ENCODE assay signal across 25 mouse cellular contexts in the genomic region with DNA sequence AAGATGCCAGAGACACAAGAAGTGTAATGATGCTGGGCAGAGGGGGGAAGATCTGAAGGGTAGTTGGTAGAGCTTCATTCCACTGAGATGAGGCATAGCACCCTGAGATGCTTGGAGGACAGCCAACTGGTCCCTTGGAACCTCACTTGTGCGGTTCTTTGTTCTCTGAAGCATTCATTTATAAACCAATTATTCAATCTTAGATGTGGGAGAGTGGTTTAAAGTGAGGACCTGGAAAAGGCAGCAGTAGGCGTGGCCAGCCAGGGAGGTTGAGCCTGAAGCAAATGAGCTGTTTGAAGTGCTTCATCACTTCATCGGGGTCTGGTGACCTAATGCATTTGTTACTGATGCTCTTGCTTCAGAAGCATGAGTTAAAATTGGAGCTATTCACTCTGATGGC. TPM values are rescaled to one million over a fixed set of nuclear protein-coding genes. Genes with fewer than 3 reads are reported as not detected.
DNase-seq lines count a peak whose midpoint lies in the region; ATAC-seq and TF ChIP-seq lines count a peak whose summit lies in the region.
"Had no signal": no experiment of that assay in that cellular context is flagged by ENCODE, and none has a peak within 500 bp of the region (broad histone marks: within the 10 kb centered on the region; RNA-seq: fewer than 3 reads in every experiment).

No protein-coding gene starts in this region.

- H3K4me1 ChIP-seq in embryonic facial prominence, embryonic 14.5 days (ENCODE audit: control insufficient read depth, insufficient read depth, low read length) = no peaks in the 10 kb centered on the region
- H3K4me1 ChIP-seq in embryonic facial prominence, embryonic 10.5 days = no peaks in the 10 kb centered on the region
- peaks cover 9% of the 10 kb centered on the region for H3K4me1 ChIP-seq in spleen, adult 2 months (ENCODE audit: control insufficient read depth, insufficient read depth, insufficient read length)
- H3K4me1 ChIP-seq in stomach, postnatal 0 days (replicated peaks; ENCODE audit: control insufficient read depth, insufficient read depth) = no peaks in the 10 kb centered on the region; the same call in 1 of the 2 replicates
- H3K4me1 ChIP-seq in hindbrain, embryonic 13.5 days (replicated peaks) = no peaks in the 10 kb centered on the region
- H3K4me1 ChIP-seq: embryonic facial prominence, embryonic 12.5 days; heart, embryonic 10.5 days; hindbrain, embryonic 15.5 days; limb, embryonic 15.5 days had no signal

- H3K4me2 ChIP-seq in embryonic facial prominence, embryonic 14.5 days (ENCODE audit: low read depth, low read length) = no peak overlapping the region
- H3K4me2 ChIP-seq in stomach, postnatal 0 days (replicated peaks; ENCODE audit: low read depth) = no peak overlapping the region
- no peak overlapping the region for H3K4me2 ChIP-seq in hindbrain, embryonic 13.5 days
- H3K4me2 ChIP-seq: embryonic facial prominence, embryonic 12.5 days; hindbrain, embryonic 15.5 days; limb, embryonic 15.5 days had no signal

- H3K36me3 ChIP-seq in embryonic facial prominence, embryonic 14.5 days (ENCODE audit: control insufficient read depth, insufficient read depth, low read length) = no peaks in the 10 kb centered on the region
- H3K36me3 ChIP-seq in embryonic facial prominence, embryonic 10.5 days (replicated peaks) = no peaks in the 10 kb centered on the region
- H3K36me3 ChIP-seq in spleen, adult 2 months (ENCODE audit: control insufficient read depth, insufficient read depth, low read length) = no peaks in the 10 kb centered on the region
- no peaks in the 10 kb centered on the region for H3K36me3 ChIP-seq in stomach, postnatal 0 days (ENCODE audit: control insufficient read depth, insufficient read depth, low read length)
- no peaks in the 10 kb centered on the region for H3K36me3 ChIP-seq in hindbrain, embryonic 13.5 days
- H3K36me3 ChIP-seq: embryonic facial prominence, embryonic 12.5 days; heart, embryonic 10.5 days; hindbrain, embryonic 15.5 days; limb, embryonic 15.5 days had no signal

- TF ChIP-seq POLR2A in spleen, adult 2 months (IDR thresholded peaks at IDR 0.05; ENCODE audit: low read depth, low read length) = no peak

- no peak overlapping the region for H3K9ac ChIP-seq in embryonic facial prominence, embryonic 14.5 days (ENCODE audit: low read depth, low read length)
- H3K9ac ChIP-seq in stomach, postnatal 0 days (ENCODE audit: low read length) = no peak overlapping the region
- H3K9ac ChIP-seq in hindbrain, embryonic 13.5 days = no peak overlapping the region
- H3K9ac ChIP-seq: embryonic facial prominence, embryonic 12.5 days; hindbrain, embryonic 15.5 days; limb, embryonic 15.5 days had no signal

- H3K4me3 ChIP-seq in embryonic facial prominence, embryonic 14.5 days (ENCODE audit: low read depth, low read length) = no peak overlapping the region
- no peak overlapping the region for H3K4me3 ChIP-seq in embryonic facial prominence, embryonic 10.5 days
- H3K4me3 ChIP-seq in spleen, adult 2 months (ENCODE audit: extremely low read depth, insufficient read depth, insufficient read length) = no peak overlapping the region
- no peak overlapping the region for H3K4me3 ChIP-seq in stomach, postnatal 0 days (ENCODE audit: low read depth, low read length)
- H3K4me3 ChIP-seq in hindbrain, embryonic 13.5 days = no peak overlapping the region
- H3K4me3 ChIP-seq: embryonic facial prominence, embryonic 12.5 days; heart, embryonic 10.5 days; hindbrain, embryonic 15.5 days; limb, embryonic 15.5 days had no signal

- DNase-seq in embryonic facial prominence, embryonic 14.5 days (ENCODE audit: low spot score) = peak; percentile 38
- DNase-seq in embryonic facial prominence, embryonic 10.5 days (ENCODE audit: low spot score) = no peak
- no peak for DNase-seq in spleen, adult 2 months (ENCODE audit: low read depth in 1 of 2, low spot score in 2 of 2)
- DNase-seq in spleen, postnatal 14 days (ENCODE audit: low spot score in 2 of 2) = no peak
- no peak for DNase-seq in stomach, postnatal 0 days (ENCODE audit: low spot score)
- no peak for DNase-seq in gastrocnemius, adult 18-20 months (ENCODE audit: low spot score)
- no peak for DNase-seq in frontal cortex, postnatal 36 days (ENCODE audit: low spot score in 2 of 2)
- DNase-seq: adrenal gland, adult 2 months; heart, postnatal 14 days; kidney, postnatal 14 days; lung, postnatal 10 days; right cerebral cortex, postnatal 4 days had no signal

- 64% methylated on average over 3 of the region's 3 CpGs for WGBS in embryonic facial prominence, embryonic 14.5 days
- WGBS in embryonic facial prominence, embryonic 10.5 days = 76% methylated on average over 3 of the region's 3 CpGs
- WGBS in spleen, adult 2 months = 46% methylated on average over 3 of the region's 3 CpGs
- 30% methylated on average over 3 of the region's 3 CpGs for WGBS in stomach, postnatal 0 days
- WGBS in hindbrain, embryonic 13.5 days = 68% methylated on average over 3 of the region's 3 CpGs

- H3K9me3 ChIP-seq in embryonic facial prominence, embryonic 14.5 days (ENCODE audit: control insufficient read depth, low read length) = no peaks in the 10 kb centered on the region
- no peaks in the 10 kb centered on the region for H3K9me3 ChIP-seq in embryonic facial prominence, embryonic 10.5 days
- H3K9me3 ChIP-seq in stomach, postnatal 0 days (ENCODE audit: control insufficient read depth, low read length) = no peaks in the 10 kb centered on the region
- no peaks in the 10 kb centered on the region for H3K9me3 ChIP-seq in hindbrain, embryonic 13.5 days
- H3K9me3 ChIP-seq: embryonic facial prominence, embryonic 12.5 days; heart, embryonic 10.5 days; hindbrain, embryonic 15.5 days; limb, embryonic 15.5 days had no signal

- no peak for TF ChIP-seq CTCF in spleen, adult 2 months (IDR thresholded peaks at IDR 0.05; ENCODE audit: extremely low read depth, insufficient read depth, insufficient read length, insufficient replicate concordance)
- no peak for TF ChIP-seq CTCF in stomach, postnatal 0 days (IDR thresholded peaks at IDR 0.05; ENCODE audit: low read depth)

- no peaks in the 10 kb centered on the region for H3K27me3 ChIP-seq in embryonic facial prominence, embryonic 14.5 days (replicated peaks; ENCODE audit: control insufficient read depth, insufficient read depth, low read length)
- H3K27me3 ChIP-seq in embryonic facial prominence, embryonic 10.5 days (replicated peaks; ENCODE audit: low read depth, poor library complexity, severe bottlenecking) = no peaks in the 10 kb centered on the region
- no peaks in the 10 kb centered on the region for H3K27me3 ChIP-seq in spleen, adult 2 months (ENCODE audit: control insufficient read depth, insufficient read depth, low read length)
- H3K27me3 ChIP-seq in stomach, postnatal 0 days (ENCODE audit: control insufficient read depth, insufficient read depth, low read length) = no peaks in the 10 kb centered on the region
- no peaks in the 10 kb centered on the region for H3K27me3 ChIP-seq in hindbrain, embryonic 13.5 days
- H3K27me3 ChIP-seq: embryonic facial prominence, embryonic 12.5 days; hindbrain, embryonic 15.5 days; limb, embryonic 15.5 days had no signal

- H3K27ac ChIP-seq in embryonic facial prominence, embryonic 14.5 days (replicated peaks; ENCODE audit: low read depth, low read length) = no peak overlapping the region
- H3K27ac ChIP-seq in embryonic facial prominence, embryonic 10.5 days (replicated peaks) = no peak overlapping the region
- H3K27ac ChIP-seq in spleen, adult 2 months (ENCODE audit: insufficient read depth, low read length) = peak overlapping the region; percentile 1; the same call in 1 of the 2 replicates
- H3K27ac ChIP-seq in stomach, postnatal 0 days (replicated peaks) = peak overlapping the region; percentile 61; the same call in 1 of the 2 replicates
- no peak overlapping the region for H3K27ac ChIP-seq in hindbrain, embryonic 13.5 days
- H3K27ac ChIP-seq: embryonic facial prominence, embryonic 12.5 days; heart, embryonic 10.5 days; hindbrain, embryonic 15.5 days; limb, embryonic 15.5 days had no signal

- no peak for TF ChIP-seq EP300 in stomach, postnatal 0 days (optimal IDR thresholded peaks at IDR 0.05)

- ATAC-seq in embryonic facial prominence, embryonic 14.5 days (ENCODE audit: low read depth) = no peak
- no peak for ATAC-seq in stomach, postnatal 0 days (ENCODE audit: low FRiP score, low TSS enrichment)
- no peak for ATAC-seq in hindbrain, embryonic 13.5 days (ENCODE audit: low FRiP score)
- ATAC-seq: intestine, postnatal 0 days had no signal

RNA-seq across cellular contexts. Expression of gene Prss2, which starts 37.7 kb away (rescaled TPM):
- polyA plus RNA-seq in embryonic facial prominence, embryonic 14.5 days (2014; fragmentation: Nextera tagmentation; extraction: Ambion mirVana) = not detected in 2 replicates
- not detected in 2 replicates for polyA plus RNA-seq in embryonic facial prominence, embryonic 10.5 days (2016; fragmentation: Nextera tagmentation; extraction: Ambion mirVana)
- 9,234 and 9,806 TPM in 2 replicates for polyA plus RNA-seq in spleen, adult 2 months (2012; rRNA removed)
- polyA plus RNA-seq in stomach, postnatal 0 days (2015; fragmentation: Nextera tagmentation; extraction: Ambion mirVana) = 5.1 and 7.0 TPM in 2 replicates
- polyA plus RNA-seq in hindbrain, embryonic 13.5 days (2015; fragmentation: Nextera tagmentation; extraction: Ambion mirVana) = not detected in 2 replicates
- total RNA-seq in gastrocnemius, adult 18-20 months (2021) = not detected
- total RNA-seq: ES-E14; gastrocnemius, postnatal 4 days; heart, postnatal 14 days; layer of hippocampus, postnatal 10 days; left cerebral cortex, postnatal 14 days; megakaryocyte, adult 5-6 weeks; midbrain, postnatal 0 days had no signal
- polyA plus RNA-seq: embryonic facial prominence, embryonic 12.5 days; heart, embryonic 10.5 days; hindbrain, embryonic 15.5 days; limb, embryonic 15.5 days; midbrain, postnatal 0 days; neural tube, embryonic 11.5 days had no signal

RNA-seq across cellular contexts. Expression of gene Ephb6, which starts 46.0 kb away (rescaled TPM):
- polyA plus RNA-seq in embryonic facial prominence, embryonic 14.5 days (2014; fragmentation: Nextera tagmentation; extraction: Ambion mirVana) = 13.8 and 15.4 TPM in 2 replicates
- 16.8 and 18.3 TPM in 2 replicates for polyA plus RNA-seq in embryonic facial prominence, embryonic 10.5 days (2016; fragmentation: Nextera tagmentation; extraction: Ambion mirVana)
- polyA plus RNA-seq in spleen, adult 2 months (2012; rRNA removed) = 7.2 and 7.5 TPM in 2 replicates
- 23.5 and 24.3 TPM in 2 replicates for polyA plus RNA-seq in stomach, postnatal 0 days (2015; fragmentation: Nextera tagmentation; extraction: Ambion mirVana)
- 28.3 and 29.5 TPM in 2 replicates for polyA plus RNA-seq in hindbrain, embryonic 13.5 days (2015; fragmentation: Nextera tagmentation; extraction: Ambion mirVana)
- under 1 TPM; 0.76 to 0.91 TPM for total RNA-seq in gastrocnemius, adult 18-20 months (2021)

Comparison
In these comparisons a context has a peak if more than half of its experiments do, and no peak if none do; other contexts are left out.
1. H3K27ac ChIP-seq: peak in spleen, adult 2 months (single experiment) and stomach, postnatal 0 days (single experiment); none in embryonic facial prominence, embryonic 14.5 days (single experiment), embryonic facial prominence, embryonic 10.5 days (single experiment) and hindbrain, embryonic 13.5 days (single experiment).
2. RNA of gene Prss2, which starts 37.7 kb away (polyA plus RNA-seq): 9,234 to 9,806 TPM in spleen, adult 2 months; 5.1 to 7.0 TPM in stomach, postnatal 0 days, not detected in embryonic facial prominence, embryonic 14.5 days, not detected in embryonic facial prominence, embryonic 10.5 days and not detected in hindbrain, embryonic 13.5 days; every median in the first group is over 1,000 times any median in the second.